In the genomic region with DNA sequence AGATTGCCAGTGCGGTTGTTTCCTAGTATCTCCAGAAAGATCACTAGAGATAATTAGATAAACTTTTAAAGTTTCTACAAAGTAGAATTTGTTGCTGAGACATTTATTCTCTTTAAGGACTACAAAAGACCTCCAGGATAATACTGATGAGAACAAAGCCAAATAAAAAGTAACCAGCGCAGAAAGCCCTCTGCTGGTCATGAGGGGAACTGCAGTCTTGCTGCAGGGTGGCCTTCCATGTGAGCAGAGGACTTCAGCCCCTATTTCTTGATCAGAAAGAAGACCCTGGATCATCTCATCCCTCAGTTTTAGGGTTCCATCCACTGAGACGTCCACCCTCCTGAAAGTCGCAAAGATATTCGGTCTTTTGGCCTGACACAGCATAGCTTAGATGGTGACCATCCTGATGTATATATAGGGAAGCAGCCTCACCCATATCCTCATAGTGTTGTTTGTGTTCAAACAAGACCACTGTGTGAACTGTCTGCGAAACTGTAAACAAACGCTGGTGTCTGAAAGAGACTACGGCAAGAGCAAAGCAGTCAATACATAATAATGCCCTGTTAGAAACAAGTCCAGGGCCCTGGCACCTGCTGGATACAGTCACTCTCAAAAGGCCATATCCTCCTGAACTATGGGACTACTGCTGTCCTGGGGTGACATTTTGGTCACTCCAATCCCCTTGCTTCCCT, we compare ENCODE assay signal across 10 mouse cellular contexts.
A peak's percentile ranks its signal among the peaks of the same experiment; 100 is the strongest.
DNase-seq lines count a peak whose midpoint lies in the region; ATAC-seq lines count a peak whose summit lies in the region.
"Had no signal": no experiment of that assay in that cellular context is flagged by ENCODE, and none has a peak within 500 bp of the region (broad histone marks: within the 10 kb centered on the region; RNA-seq: fewer than 3 reads in every experiment).

No protein-coding gene starts in this region.

- no peaks in the 10 kb centered on the region for H3K9me3 ChIP-seq in forebrain, embryonic 10.5 days
- H3K9me3 ChIP-seq in forebrain, embryonic 16.5 days (ENCODE audit: control insufficient read depth, low read length): no peaks in the 10 kb centered on the region
- no peaks in the 10 kb centered on the region for H3K9me3 ChIP-seq in midbrain, embryonic 13.5 days
- H3K9me3 ChIP-seq: heart, embryonic 15.5 days; midbrain, embryonic 12.5 days had no signal

- H3K4me3 ChIP-seq in forebrain, embryonic 10.5 days: no peak overlapping the region
- H3K4me3 ChIP-seq in forebrain, embryonic 16.5 days (replicated peaks; ENCODE audit: low read length): no peak overlapping the region
- H3K4me3 ChIP-seq in midbrain, embryonic 13.5 days (replicated peaks): peak overlapping the region; percentile 49
- H3K4me3 ChIP-seq: heart, embryonic 15.5 days had no signal

- ATAC-seq in forebrain, embryonic 16.5 days: no peak
- ATAC-seq in midbrain, embryonic 13.5 days: no peak
- no peak for ATAC-seq in inflammation-experienced regulatory T-cells, adult 6 months

- H3K36me3 ChIP-seq in forebrain, embryonic 10.5 days (replicated peaks): no peaks in the 10 kb centered on the region
- no peaks in the 10 kb centered on the region for H3K36me3 ChIP-seq in forebrain, embryonic 16.5 days (ENCODE audit: control insufficient read depth, insufficient read depth)
- no peaks in the 10 kb centered on the region for H3K36me3 ChIP-seq in midbrain, embryonic 13.5 days
- H3K36me3 ChIP-seq: heart, embryonic 15.5 days; midbrain, embryonic 12.5 days had no signal

- H3K27me3 ChIP-seq in forebrain, embryonic 10.5 days (ENCODE audit: poor library complexity, severe bottlenecking): peaks cover 50% of the 10 kb centered on the region
- peaks cover 25% of the 10 kb centered on the region for H3K27me3 ChIP-seq in forebrain, embryonic 16.5 days (replicated peaks; ENCODE audit: control insufficient read depth, insufficient read depth, low read length)
- H3K27me3 ChIP-seq in midbrain, embryonic 13.5 days: peaks cover 32% of the 10 kb centered on the region

- DNase-seq in forebrain, embryonic 10.5 days (ENCODE audit: extremely low spot score, low spot score): peak; percentile 54
- peak; percentile 47 for DNase-seq in thymus, postnatal 4 days
- DNase-seq in thymus, adult 18-20 months: no peak
- DNase-seq in embryo, embryonic 11 days: peak; percentile 51
- peak; percentile 53 for DNase-seq in hindlimb bud, embryonic 11.5 days (ENCODE audit: extremely low spot score, low read depth, low spot score)

- no peak overlapping the region for H3K27ac ChIP-seq in forebrain, embryonic 10.5 days
- no peak overlapping the region for H3K27ac ChIP-seq in forebrain, embryonic 16.5 days (ENCODE audit: low read length)
- no peak overlapping the region for H3K27ac ChIP-seq in midbrain, embryonic 13.5 days
- H3K27ac ChIP-seq: heart, embryonic 15.5 days; midbrain, embryonic 12.5 days had no signal

- H3K9ac ChIP-seq in forebrain, embryonic 16.5 days (replicated peaks; ENCODE audit: low read depth, low read length): no peak overlapping the region
- H3K9ac ChIP-seq in midbrain, embryonic 13.5 days (replicated peaks): no peak overlapping the region
- H3K9ac ChIP-seq: heart, embryonic 15.5 days; midbrain, embryonic 12.5 days had no signal

- no peak overlapping the region; the same call in 1 of the 2 replicates for H3K4me2 ChIP-seq in forebrain, embryonic 16.5 days (ENCODE audit: low read length)
- H3K4me2 ChIP-seq in midbrain, embryonic 13.5 days (replicated peaks): peak overlapping the region; percentile 81
- H3K4me2 ChIP-seq: heart, embryonic 15.5 days had no signal

- 53% methylated on average over 8 of the region's 8 CpGs for WGBS in forebrain, embryonic 10.5 days
- 60% methylated on average over 8 of the region's 8 CpGs for WGBS in forebrain, embryonic 16.5 days
- 53% methylated on average over 8 of the region's 8 CpGs for WGBS in midbrain, embryonic 13.5 days

- peaks cover 25% of the 10 kb centered on the region for H3K4me1 ChIP-seq in forebrain, embryonic 10.5 days
- H3K4me1 ChIP-seq in forebrain, embryonic 16.5 days (replicated peaks; ENCODE audit: control insufficient read depth, insufficient read depth, low read length): peaks cover 18% of the 10 kb centered on the region
- H3K4me1 ChIP-seq in midbrain, embryonic 13.5 days (replicated peaks): peaks cover 29% of the 10 kb centered on the region

Comparison
In these comparisons a context has a peak if more than half of its experiments do, and no peak if none do; other contexts are left out.
1. DNase-seq: peak in forebrain, embryonic 10.5 days (single experiment), thymus, postnatal 4 days (single experiment), embryo, embryonic 11 days (single experiment) and hindlimb bud, embryonic 11.5 days (single experiment); none in thymus, adult 18-20 months (0 of 2).